Mouse (Mus musculus) liver, embryonic 14.5 days (tissue): ENCODE measurements around the gene Trmt2a. TPM values are rescaled to one million over a fixed set of nuclear protein-coding genes. Genes with fewer than 3 reads are reported as not detected.
A peak's percentile ranks its signal among the peaks of the same experiment; 100 is the strongest.

Source experiments
- ATAC-seq: fragments of 200-750 bp; cut with Nextera tagmentation; 2 replicates; pipeline ENCODE4 v1.8.0; 2017; ENCODE audit warnings: moderate number of reproducible peaks, mild to moderate bottlenecking, moderate library complexity; ENCODE audit not compliant: insufficient read depth
- DNase-seq, 3 experiments: peaks; one replicate each; pipeline ENCODE4 v3.0.0-alpha.2; 2012 to 2013; ENCODE audit warnings: low read depth in 3 of 3, low spot score in 3 of 3
- H3K27ac ChIP-seq: fragments of 300-500 bp; sonication (generic); 2 replicates; pipeline ENCODE4 v1.5.1; 2014; ENCODE audit warnings: moderate library complexity, mild to moderate bottlenecking, control low read depth, inconsistent platforms
- H3K27me3 ChIP-seq: fragments of 300-500 bp; sonication (generic); 2 replicates; pipeline ENCODE4 v1.6.1; 2014; ENCODE audit warnings: mild to moderate bottlenecking, low read length, moderate library complexity; ENCODE audit not compliant: control insufficient read depth, insufficient read depth
- H3K36me3 ChIP-seq: fragments of 300-500 bp; sonication (generic); replicated peaks from 2 replicates; pipeline ENCODE4 v1.6.1; 2014; ENCODE audit warnings: low read depth; ENCODE audit not compliant: control insufficient read depth, insufficient read depth
- H3K4me1 ChIP-seq, 2 experiments: fragments of 200-500 bp in 1 of 2; fragments of 300-500 bp in 1 of 2; sonication (generic) in 1 of 2; replicated peaks; 2 replicates each; pipeline ENCODE4 v1.6.1; 2012 to 2014; ENCODE audit warnings: antibody characterized with exemption in 1 of 2, inconsistent platforms in 1 of 2, low read length in 1 of 2; ENCODE audit not compliant: control insufficient read depth in 2 of 2, insufficient read depth in 2 of 2
- H3K4me2 ChIP-seq: fragments of 300-500 bp; sonication (generic); 2 replicates; pipeline ENCODE4 v1.6.1; 2014; ENCODE audit warnings: low read depth, mild to moderate bottlenecking, control low read depth, moderate library complexity
- H3K4me3 ChIP-seq, 2 experiments: fragments of 200-500 bp in 1 of 2; fragments of 300-500 bp in 1 of 2; sonication (generic) in 1 of 2; 2 replicates each; pipeline ENCODE4 v1.5.1; 2012 to 2014; ENCODE audit warnings: low read depth in 2 of 2, low read length in 2 of 2, mild to moderate bottlenecking in 2 of 2, control low read depth in 1 of 2, inconsistent platforms in 1 of 2, moderate library complexity in 1 of 2; ENCODE audit not compliant: insufficient read depth in 1 of 2
- H3K9ac ChIP-seq: fragments of 300-500 bp; sonication (generic); replicated peaks from 2 replicates; pipeline ENCODE4 v1.6.1; 2014; ENCODE audit warnings: mild to moderate bottlenecking, control low read depth, moderate library complexity
- H3K9me3 ChIP-seq: fragments of 300-500 bp; sonication (generic); 2 replicates; pipeline ENCODE4 v1.6.1; 2016; ENCODE audit warnings: low read length, mixed read lengths; ENCODE audit not compliant: control insufficient read depth
- CTCF ChIP-seq: IDR thresholded peaks from 2 replicates; pipeline ENCODE4 v1.5.1; 2016; ENCODE audit warnings: antibody characterized with exemption, low read depth, control low read depth
- EP300 ChIP-seq: IDR thresholded peaks from 2 replicates; pipeline ENCODE4 v1.6.1; 2016; ENCODE audit warnings: antibody characterized with exemption, low read depth
- WGBS: fragments of 180-500 bp; shearing (Covaris S2); extraction: QIAGEN DNeasy Blood & Tissue Kit; methylation state at CpG from one replicate; pipeline ENCODE4 v1.1.7; 2014; ENCODE audit not compliant: insufficient replicate concordance; 5-methylcytosine and 5-hydroxymethylcytosine counted together
- polyA plus RNA-seq, 2 experiments: library from polyadenylated mRNA; depleted of rRNA in 1 of 2; stranded (reverse) in 1 of 2; unstranded in 1 of 2; fragments of >200 nt; fragmentation: Nextera tagmentation in 1 of 2; extraction: Ambion mirVana in 1 of 2; gene quantifications; 2 replicates each; pipeline versions ENCODE4 v1.2.1 to v1.2.3; 2012 to 2014

Trmt2a gene
- polyA plus RNA-seq, 2 experiments = 46.2 to 51.8 TPM

DNA sequence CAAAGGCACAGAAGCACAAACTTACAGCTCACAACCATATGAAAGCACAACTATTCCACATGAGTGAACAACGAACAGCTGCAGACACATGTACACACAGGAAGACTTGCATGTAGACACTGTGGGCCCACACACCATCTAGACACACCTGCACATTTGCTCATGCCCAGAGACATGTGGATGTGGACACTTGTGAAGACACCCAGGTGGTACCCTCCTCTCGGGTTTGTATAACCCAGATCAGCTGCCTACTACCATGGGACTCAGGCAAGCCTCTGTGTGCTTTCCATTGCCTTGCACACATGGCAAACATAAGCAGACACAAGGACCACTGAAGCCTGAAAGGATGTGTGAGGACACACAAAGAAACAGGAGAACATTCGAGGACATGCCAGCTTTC is 17.4 kb upstream of the Trmt2a start:
- no peak for DNase-seq
- Histone ChIP-seq H3K27me3 (peaks cover 23% of the 10 kb centered on the region), H3K4me2 (no peak overlapping the region), H3K4me1 (peaks cover 0 to 6% of the 10 kb centered on the region in 2 experiments; a peak in 1 of 4 replicates), H3K27ac (no peak overlapping the region), H3K36me3 (no peaks in the 10 kb centered on the region), H3K9me3 (no peaks in the 10 kb centered on the region), H3K9ac (no peak overlapping the region), H3K4me3 (no peak overlapping the region)
- no peak for TF ChIP-seq EP300
- TF ChIP-seq CTCF = no peak
- no peak for ATAC-seq
- WGBS = 64% methylated on average over 3 of the region's 3 CpGs

DNA sequence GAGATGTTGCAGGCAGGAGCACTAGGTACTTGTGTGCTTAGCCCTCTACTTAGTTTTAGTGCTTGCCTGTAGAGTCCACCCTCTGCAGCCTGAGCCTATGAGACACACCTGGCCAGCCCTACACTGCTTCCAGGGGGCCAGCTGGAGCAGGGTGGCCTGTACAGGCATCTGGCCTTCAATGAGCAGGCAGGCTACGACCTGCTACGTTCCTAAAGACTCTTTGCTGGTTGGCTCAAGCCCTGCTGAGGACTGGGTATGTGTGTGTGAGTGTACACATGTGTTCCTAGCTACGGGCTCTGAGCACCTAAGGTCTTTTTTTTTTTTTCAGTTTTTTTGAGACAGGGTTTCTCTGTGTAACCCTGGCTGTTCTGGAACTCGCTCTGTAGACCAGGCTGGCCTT is 17.0 kb upstream of the Trmt2a start:
- DNase-seq = no peak
- no peaks in the 10 kb centered on the region for H3K9me3 ChIP-seq
- peaks cover 2 to 8% of the 10 kb centered on the region in 2 experiments; a peak in 2 of 4 replicates for H3K4me1 ChIP-seq
- no peak for ATAC-seq
- 70% methylated on average over 4 of the region's 4 CpGs for WGBS
- H3K27ac ChIP-seq = no peak overlapping the region
- no peak overlapping the region for H3K4me3 ChIP-seq
- H3K9ac ChIP-seq = no peak overlapping the region
- no peak for TF ChIP-seq CTCF
- no peak for TF ChIP-seq EP300
- no peaks in the 10 kb centered on the region for H3K36me3 ChIP-seq
- H3K4me2 ChIP-seq = no peak overlapping the region
- H3K27me3 ChIP-seq = peaks cover 24% of the 10 kb centered on the region

DNA sequence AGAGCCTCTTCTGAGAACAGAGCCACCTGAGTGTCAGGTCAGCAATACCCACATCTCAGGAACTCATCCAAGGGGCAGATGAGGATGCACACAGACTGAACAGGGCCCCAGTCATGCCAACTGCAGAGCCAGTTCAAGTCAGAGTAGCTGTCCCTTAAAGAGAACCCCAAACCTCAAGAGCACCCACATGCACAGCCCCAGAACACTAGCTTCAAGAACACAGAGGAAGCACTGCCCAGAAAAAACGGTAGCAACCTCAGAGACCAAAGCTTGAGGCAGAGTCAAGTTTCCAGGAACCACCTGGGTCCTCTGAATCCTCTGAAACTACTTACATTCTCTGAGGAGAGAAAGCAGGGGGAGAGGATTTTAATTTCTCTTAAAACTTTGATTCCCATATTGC is 15.0 kb upstream of the Trmt2a start:
- Histone ChIP-seq H3K4me3 (no peak overlapping the region), H3K4me2 (no peak overlapping the region), H3K4me1 (peaks cover 3 to 15% of the 10 kb centered on the region in 2 experiments; a peak in 3 of 4 replicates), H3K9ac (no peak overlapping the region), H3K9me3 (no peaks in the 10 kb centered on the region), H3K36me3 (peaks cover 6% of the 10 kb centered on the region), H3K27me3 (peaks cover 24% of the 10 kb centered on the region), H3K27ac (no peak overlapping the region)
- TF ChIP-seq EP300 = no peak
- no peak for TF ChIP-seq CTCF
- no peak for DNase-seq
- WGBS = 28% methylated on average over 1 of the region's 1 CpGs
- ATAC-seq = no peak

DNA sequence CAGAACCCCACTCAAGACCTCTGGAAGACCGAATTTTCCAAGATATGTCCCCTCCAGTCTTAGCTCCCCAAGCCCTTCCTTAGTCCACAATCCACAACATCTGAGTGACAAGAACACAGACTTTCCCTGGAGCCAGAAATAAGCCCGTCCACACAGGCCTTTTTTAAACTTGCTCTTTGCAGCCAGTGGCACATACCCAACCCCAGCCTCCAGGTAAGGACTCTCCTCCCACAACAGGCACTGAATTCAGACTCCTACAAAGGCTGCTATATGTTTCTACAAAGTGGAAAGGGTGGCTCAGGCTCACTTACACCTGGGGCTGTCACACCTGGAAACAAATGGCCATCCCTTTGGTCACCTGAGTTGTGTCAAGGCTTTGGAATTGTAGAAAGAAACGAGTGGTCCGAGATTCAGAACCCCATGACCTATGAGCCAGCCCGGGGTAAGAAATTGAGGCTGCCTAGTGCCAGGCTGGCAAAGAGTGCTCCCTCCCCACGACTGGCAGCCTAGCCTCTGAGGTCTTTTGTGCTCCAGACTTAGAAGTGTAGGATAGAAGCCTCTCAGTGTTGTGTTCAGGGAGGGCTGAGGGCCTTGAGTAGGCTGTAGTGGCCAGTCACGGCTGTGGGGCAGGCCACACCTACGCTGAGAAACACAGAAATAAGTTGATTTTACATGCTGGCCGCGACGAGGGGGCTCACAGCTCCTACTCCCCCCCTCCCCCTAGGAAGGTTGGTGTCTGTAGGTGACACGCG is 14.4 kb upstream of the Trmt2a start:
- Histone ChIP-seq H3K9me3 (no peaks in the 10 kb centered on the region), H3K9ac (peak overlapping the region; percentile 47), H3K27ac (no peak overlapping the region), H3K4me1 (peaks cover 3 to 15% of the 10 kb centered on the region in 2 experiments; a peak in 3 of 4 replicates), H3K4me2 (peak overlapping the region; percentile 70), H3K4me3 (peak overlapping the region; percentile 57 to 65), H3K27me3 (peaks cover 24% of the 10 kb centered on the region), H3K36me3 (peaks cover 11% of the 10 kb centered on the region)
- ATAC-seq (no peak), DNase-seq (no peak)
- WGBS = 17% methylated on average over 13 of the region's 13 CpGs
- TF ChIP-seq EP300 (no peak), CTCF (no peak)

DNA sequence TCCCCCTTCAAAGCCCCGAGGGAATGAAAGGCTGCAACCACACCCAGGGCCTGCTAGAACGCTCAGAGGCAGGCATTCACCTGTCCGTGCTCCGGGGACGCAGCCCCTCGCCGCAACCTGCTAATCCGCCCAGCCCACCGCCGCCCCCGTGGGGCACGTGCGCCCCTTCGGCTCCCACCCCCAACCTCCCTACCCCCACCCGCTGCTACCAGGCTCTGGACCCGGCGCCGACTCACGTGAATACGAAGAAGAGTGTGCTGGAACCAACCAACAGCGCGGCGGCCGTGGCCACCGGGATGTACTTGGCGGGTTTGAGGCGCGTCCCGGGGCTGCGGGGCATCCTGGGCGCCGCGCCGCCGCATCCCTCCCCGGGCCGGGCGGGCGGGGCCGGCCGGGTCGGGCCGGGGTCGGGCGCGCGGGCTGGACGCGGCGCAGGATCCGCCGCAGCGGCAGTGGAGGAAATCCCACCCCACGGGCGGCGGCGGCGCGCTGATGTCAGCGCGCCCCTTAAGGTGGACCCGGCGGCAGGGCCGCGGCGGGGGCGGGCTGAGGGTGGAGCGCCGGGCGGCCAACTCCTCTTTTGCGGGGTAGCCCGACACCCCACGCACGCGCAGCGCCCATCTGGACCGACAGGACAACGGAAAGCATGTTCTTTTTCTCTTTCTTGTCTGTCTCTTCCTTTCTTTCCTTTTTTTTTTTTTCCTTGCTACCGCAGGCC is 13.6 kb upstream of the Trmt2a start, which contains the start of gene Zdhhc8:
Gene Zdhhc8, minus strand, starts transcription at position 466 of the 718 bp plus-strand sequence.
- no peak for DNase-seq
- peak within 1 kb of the TSS; percentile 57 to 65 for H3K4me3 ChIP-seq
- H3K27ac ChIP-seq = no peak within 1 kb of the TSS
- peaks cover 16% of the 10 kb centered on the region for H3K36me3 ChIP-seq
- under 1% methylated on average over 74 of the region's 79 CpGs for WGBS
- H3K27me3 ChIP-seq = peaks cover 24% of the 10 kb centered on the region
- peak within 1 kb of the TSS; percentile 47 for H3K9ac ChIP-seq
- H3K4me1 ChIP-seq = peaks cover 3 to 15% of the 10 kb centered on the region in 2 experiments; a peak in 3 of 4 replicates
- H3K4me2 ChIP-seq = peak within 1 kb of the TSS; percentile 70
- no peak for TF ChIP-seq CTCF
- no peak for TF ChIP-seq EP300
- no peaks in the 10 kb centered on the region for H3K9me3 ChIP-seq
- ATAC-seq = peak; percentile 29; the same call in 1 of the 2 replicates
